Mouse (Mus musculus): ENCODE measurements around the gene Hist1h2be. TPM values are rescaled to one million over a fixed set of nuclear protein-coding genes. Genes with fewer than 3 reads are reported as not detected.
"Not testable (repeated sequence)": the region's sequence is repeated elsewhere in the genome, so short reads cannot be mapped to it uniquely, and the experiment has no call there.

Hist1h2be gene
- polyA plus RNA-seq, 1 experiment, result 1.8 TPM

DNA sequence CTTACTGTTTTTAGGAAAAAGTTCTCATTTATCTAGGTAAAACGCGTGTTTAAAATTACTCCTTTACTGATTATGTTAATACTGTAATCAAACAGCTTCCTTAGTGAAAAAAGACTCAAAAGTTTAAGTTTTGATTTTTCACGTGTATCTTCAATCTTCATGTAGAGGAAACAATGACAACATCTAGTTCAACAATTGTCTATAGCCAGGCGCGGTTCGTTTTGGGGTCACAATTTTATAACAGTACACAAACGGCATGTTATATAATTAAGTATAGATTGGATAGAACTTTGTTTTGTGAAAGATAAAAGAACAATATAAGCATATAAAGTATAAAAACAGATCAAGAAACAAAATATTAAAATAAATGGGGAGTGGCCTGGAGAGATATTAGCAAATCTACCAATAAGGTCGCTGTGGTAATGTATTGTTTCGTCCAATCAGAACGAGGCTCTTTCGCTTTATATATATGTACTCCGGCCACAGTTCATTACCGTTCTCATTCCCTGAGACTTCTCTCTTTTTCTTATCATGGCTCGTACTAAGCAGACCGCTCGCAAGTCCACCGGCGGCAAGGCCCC, 45.6 kb downstream of the Hist1h2be start, which contains the start of gene Hist1h3d:
TSS of gene Hist1h3d (plus strand) at position 493 of the 581 bp plus-strand sequence.
- no peaks in the 10 kb centered on the region for H3K36me3 ChIP-seq (ENCODE audit: control insufficient read depth, insufficient read depth, low read length)
- no peaks in the 10 kb centered on the region for H3K4me1 ChIP-seq (ENCODE audit: control insufficient read depth, insufficient read depth, insufficient read length, low read length)
- H3K27me3 ChIP-seq (ENCODE audit: control insufficient read depth, insufficient read depth, low read length), result no peaks in the 10 kb centered on the region
- H3K27ac ChIP-seq (ENCODE audit: insufficient read depth, low read depth, low read length), result peak within 1 kb of the TSS; percentile 79
- TF ChIP-seq POLR2A (IDR thresholded peaks at IDR 0.05; ENCODE audit: low read depth, low read length), result no peak
- TF ChIP-seq CTCF (IDR thresholded peaks at IDR 0.05; ENCODE audit: extremely low read depth, insufficient read length, insufficient replicate concordance, low read depth, low read length), result no peak
- 1% methylated on average over 18 of the region's 18 CpGs for WGBS
- H3K4me3 ChIP-seq (ENCODE audit: low read depth, low read length), result peak within 1 kb of the TSS; percentile 73

GRCm38 (mm10) chr13:23574546-23575170, 46.3 kb downstream of the Hist1h2be start:
- WGBS, result 3% methylated on average over 15 of the region's 39 CpGs
- not testable (repeated sequence) for H3K4me1 ChIP-seq (ENCODE audit: control insufficient read depth, insufficient read depth, insufficient read length, low read length); H3K36me3 ChIP-seq (ENCODE audit: control insufficient read depth, insufficient read depth, low read length); H3K27me3 ChIP-seq (ENCODE audit: control insufficient read depth, insufficient read depth, low read length)
- peak overlapping the region; percentile 52 for H3K4me3 ChIP-seq (ENCODE audit: low read depth, low read length)
- H3K27ac ChIP-seq (ENCODE audit: insufficient read depth, low read depth, low read length), result peak overlapping the region; percentile 79

GRCm38 (mm10) chr13:23573898-23574524, 46.9 kb downstream of the Hist1h2be start, which contains the start of the genes Hist1h2bf and Hist1h2ad:
Gene Hist1h2bf, minus strand, starts transcription at chr13:23574196.
Gene Hist1h2ad, plus strand, starts transcription at chr13:23574381.
- not testable (repeated sequence) for H3K4me1 ChIP-seq (ENCODE audit: control insufficient read depth, insufficient read depth, insufficient read length, low read length); H3K36me3 ChIP-seq (ENCODE audit: control insufficient read depth, insufficient read depth, low read length); H3K27me3 ChIP-seq (ENCODE audit: control insufficient read depth, insufficient read depth, low read length)
- H3K27ac ChIP-seq (ENCODE audit: insufficient read depth, low read depth, low read length), result peak within 1 kb of the TSS; percentile 89
- H3K4me3 ChIP-seq (ENCODE audit: low read depth, low read length), result peak within 1 kb of the TSS; percentile 65
- under 1% methylated on average over 42 of the region's 42 CpGs for WGBS

- not testable (repeated sequence) for H3K27me3 ChIP-seq (ENCODE audit: control insufficient read depth, insufficient read depth, low read length); H3K4me1 ChIP-seq (ENCODE audit: control insufficient read depth, insufficient read depth, insufficient read length, low read length); H3K36me3 ChIP-seq (ENCODE audit: control insufficient read depth, insufficient read depth, low read length)
- WGBS, result 5% methylated on average over 20 of the region's 20 CpGs
- H3K27ac ChIP-seq (ENCODE audit: insufficient read depth, low read depth, low read length), result peak overlapping the region; percentile 89
- peak overlapping the region; percentile 65 for H3K4me3 ChIP-seq (ENCODE audit: low read depth, low read length)
Measured at GRCm38 (mm10) chr13:23573034-23573897, 47.7 kb downstream of the Hist1h2be start.

DNA sequence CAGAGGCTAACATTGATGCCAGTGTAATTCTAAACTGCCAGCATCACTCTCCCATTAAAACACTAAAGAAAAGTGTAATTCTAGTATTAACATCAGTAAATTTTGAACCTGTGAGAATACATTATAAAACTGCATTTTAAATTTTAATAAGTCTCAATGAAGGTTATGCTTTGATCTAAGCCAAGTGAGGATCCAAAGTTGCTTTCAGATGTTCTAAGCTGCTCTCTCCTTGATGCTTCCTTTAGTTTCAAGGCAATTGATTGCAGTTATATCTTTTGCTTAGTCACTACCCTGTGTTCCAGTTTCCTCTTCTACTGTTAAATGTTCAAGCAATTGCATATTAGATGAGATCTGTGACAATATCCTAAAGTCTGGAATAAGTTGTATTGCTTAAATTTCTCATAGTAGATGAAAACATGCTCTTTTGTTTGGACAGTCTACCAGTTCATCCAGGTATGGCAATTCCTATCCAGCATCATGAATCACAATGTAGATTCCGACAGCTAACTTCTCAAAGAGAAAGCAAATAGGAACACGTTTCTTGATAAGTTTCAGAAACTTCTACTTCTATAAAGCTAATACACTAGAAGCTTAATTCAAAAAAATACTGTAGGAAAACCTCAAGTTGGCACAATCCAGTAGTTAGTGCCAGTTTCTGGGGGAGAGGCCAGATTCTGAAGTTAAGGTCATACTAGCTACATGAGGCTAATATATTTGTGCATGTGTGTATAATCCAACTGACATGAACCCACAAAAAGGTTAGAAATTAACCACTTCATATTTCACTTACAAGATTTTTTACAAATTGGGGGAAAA, 48.5 kb downstream of the Hist1h2be start:
- H3K27ac ChIP-seq (ENCODE audit: insufficient read depth, low read depth, low read length), result no peak overlapping the region; the same call in 1 of the 2 replicates
- no peaks in the 10 kb centered on the region for H3K4me1 ChIP-seq (ENCODE audit: control insufficient read depth, insufficient read depth, insufficient read length, low read length)

DNA sequence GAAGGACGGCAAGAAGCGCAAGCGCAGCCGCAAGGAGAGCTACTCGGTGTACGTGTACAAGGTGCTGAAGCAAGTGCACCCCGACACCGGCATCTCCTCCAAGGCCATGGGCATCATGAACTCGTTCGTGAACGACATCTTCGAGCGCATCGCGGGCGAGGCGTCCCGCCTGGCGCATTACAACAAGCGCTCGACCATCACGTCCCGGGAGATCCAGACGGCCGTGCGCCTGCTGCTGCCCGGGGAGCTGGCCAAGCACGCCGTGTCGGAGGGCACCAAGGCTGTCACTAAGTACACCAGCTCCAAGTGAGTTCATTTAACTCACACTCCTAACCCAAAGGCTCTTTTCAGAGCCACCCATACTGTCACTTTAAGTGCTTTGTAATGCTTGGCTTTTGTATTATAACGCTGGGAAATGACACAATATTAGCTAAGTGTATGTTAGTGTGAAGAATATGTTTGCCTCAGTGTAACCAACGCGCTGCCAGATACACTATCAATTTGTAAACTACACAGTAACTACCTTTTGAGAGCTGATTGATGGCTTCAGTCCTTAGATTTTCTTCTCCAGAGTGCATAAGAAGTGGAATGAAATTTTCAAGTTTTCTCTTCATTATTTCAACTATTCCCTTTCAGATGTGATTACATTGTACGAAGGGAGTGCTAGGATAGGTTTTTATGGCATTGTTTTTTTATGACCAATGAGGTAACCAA, 49.3 kb downstream of the Hist1h2be start:
- Histone ChIP-seq H3K4me3 (ENCODE audit: low read depth, low read length) (peak overlapping the region; percentile 64), H3K27ac (ENCODE audit: insufficient read depth, low read depth, low read length) (peak overlapping the region; percentile 90)
- H3K36me3 ChIP-seq (ENCODE audit: control insufficient read depth, insufficient read depth, low read length); H3K4me1 ChIP-seq (ENCODE audit: control insufficient read depth, insufficient read depth, insufficient read length, low read length); H3K27me3 ChIP-seq (ENCODE audit: control insufficient read depth, insufficient read depth, low read length): not testable (repeated sequence)
- WGBS, result under 1% methylated on average over 19 of the region's 34 CpGs

More for the DNA sequence above, 48.5 kb downstream of the Hist1h2be start:
- WGBS, result 20% methylated on average over 2 of the region's 2 CpGs
- Histone ChIP-seq H3K4me3 (ENCODE audit: low read depth, low read length) (no peak overlapping the region), H3K36me3 (ENCODE audit: control insufficient read depth, insufficient read depth, low read length) (no peaks in the 10 kb centered on the region), H3K27me3 (ENCODE audit: control insufficient read depth, insufficient read depth, low read length) (no peaks in the 10 kb centered on the region)
- TF ChIP-seq POLR2A (IDR thresholded peaks at IDR 0.05; ENCODE audit: low read depth, low read length), result no peak
- no peak for TF ChIP-seq CTCF (IDR thresholded peaks at IDR 0.05; ENCODE audit: extremely low read depth, insufficient read length, insufficient replicate concordance, low read depth, low read length)

Data from small intestine, adult 2 months (tissue).